Mouse (Mus musculus) myocyte (in vitro differentiated cells): ENCODE measurements at regions not wholly inside any gene's neighbourhood (a gene's known extent, or its start where the extent isn't known, plus 50 kb on each side); places are given as distances from the start of the nearest gene placed in this dataset.

Source experiments
- H3K27me3 ChIP-seq: one replicate; pipeline ENCODE4 v1.6.1; 2011; ENCODE audit not compliant: control insufficient read depth, insufficient read depth, insufficient read length
- H3K36me3 ChIP-seq: one replicate; pipeline ENCODE4 v1.6.1; 2011; ENCODE audit not compliant: control insufficient read depth, insufficient read depth
- H3K4me2 ChIP-seq: one replicate; pipeline ENCODE4 v1.6.1; 2011; ENCODE audit warnings: low read depth, control low read depth
- H3K4me3 ChIP-seq: one replicate; pipeline ENCODE4 v1.5.1; 2011; ENCODE audit warnings: mild to moderate bottlenecking, control low read depth, moderate library complexity
- H3K79me2 ChIP-seq: one replicate; pipeline ENCODE4 v1.6.1; 2011; ENCODE audit not compliant: control insufficient read depth, insufficient read depth
- H3ac ChIP-seq: one replicate; pipeline ENCODE4 v1.6.1; 2011; ENCODE audit not compliant: control insufficient read depth, insufficient read length
- CEBPB ChIP-seq: IDR thresholded peaks from 2 replicates; pipeline ENCODE4 v1.6.1; 2011; ENCODE audit warnings: mild to moderate bottlenecking, moderate library complexity; ENCODE audit not compliant: poor library complexity, insufficient read depth, severe bottlenecking
- E2F4 ChIP-seq: IDR thresholded peaks from one replicate; pipeline ENCODE4 v1.6.1; 2011; ENCODE audit warnings: mild to moderate bottlenecking, control low read depth, moderate library complexity; ENCODE audit not compliant: insufficient read depth
- MAX ChIP-seq: IDR thresholded peaks from one replicate; pipeline ENCODE4 v1.6.1; 2011; ENCODE audit warnings: low read depth, mild to moderate bottlenecking, control low read depth
- MYOD1 ChIP-seq, 3 experiments: IDR thresholded peaks; one replicate each; pipeline ENCODE4 v1.6.1; 2011; ENCODE audit warnings: control low read depth in 2 of 3, low read depth in 2 of 3, mild to moderate bottlenecking in 2 of 3, moderate library complexity in 1 of 3; ENCODE audit not compliant: insufficient read length in 2 of 3, control insufficient read depth in 1 of 3
- MYOG ChIP-seq, 3 experiments: IDR thresholded peaks; one replicate each; pipeline ENCODE4 v1.6.1; 2011; ENCODE audit warnings: control low read depth in 2 of 3, low read depth in 2 of 3, mild to moderate bottlenecking in 2 of 3; ENCODE audit not compliant: insufficient read length in 2 of 3, control insufficient read depth in 1 of 3, insufficient read depth in 1 of 3
- POLR2A ChIP-seq: IDR thresholded peaks from one replicate; pipeline ENCODE4 v1.6.1; 2011; ENCODE audit warnings: low read depth, mild to moderate bottlenecking, control low read depth, moderate library complexity; ENCODE audit not compliant: insufficient read length
- POLR2AphosphoS2 ChIP-seq: IDR thresholded peaks from one replicate; pipeline ENCODE4 v1.6.1; 2011; ENCODE audit warnings: low read depth, control low read depth; ENCODE audit not compliant: insufficient read length
- REST ChIP-seq: IDR thresholded peaks from one replicate; pipeline ENCODE4 v1.6.1; 2011; ENCODE audit warnings: mild to moderate bottlenecking, control low read depth, moderate library complexity; ENCODE audit not compliant: insufficient read depth, insufficient read length
- SRF ChIP-seq: IDR thresholded peaks from one replicate; pipeline ENCODE4 v1.6.1; 2011; ENCODE audit warnings: low read depth; ENCODE audit not compliant: control insufficient read depth, insufficient read length
- TCF12 ChIP-seq: IDR thresholded peaks from one replicate; pipeline ENCODE4 v1.6.1; 2011; ENCODE audit warnings: mild to moderate bottlenecking, control low read depth; ENCODE audit not compliant: poor library complexity, insufficient read depth, severe bottlenecking
- TCF3 ChIP-seq: IDR thresholded peaks from one replicate; pipeline ENCODE4 v1.6.1; 2011; ENCODE audit warnings: low read depth, control low read depth; ENCODE audit not compliant: insufficient read length
- USF1 ChIP-seq: IDR thresholded peaks from one replicate; pipeline ENCODE4 v1.6.1; 2011; ENCODE audit warnings: low read depth, mild to moderate bottlenecking, control low read depth, moderate library complexity

DNA sequence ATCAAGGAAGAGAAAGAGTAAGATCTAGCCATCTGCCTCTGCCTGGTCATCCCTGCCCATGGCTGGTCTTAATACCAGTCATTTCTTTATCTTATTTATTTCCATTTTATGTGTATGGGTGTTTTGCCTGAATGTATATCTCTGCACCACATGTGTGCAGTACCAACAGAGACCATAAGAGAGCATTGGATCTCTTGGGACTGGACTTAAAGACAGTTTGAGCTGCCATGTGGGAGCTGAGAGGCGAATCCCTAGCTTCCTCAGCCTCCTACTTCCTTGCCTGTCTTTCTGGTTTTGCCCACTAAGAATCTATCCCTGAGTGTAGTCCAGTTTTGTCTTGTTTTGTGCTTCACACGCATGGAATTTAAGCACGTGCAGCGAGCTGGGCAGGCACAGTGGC lies 169.5 kb downstream of the Rab11fip4 start:
- no peaks in the 10 kb centered on the region for H3K79me2 ChIP-seq
- H3K4me2 ChIP-seq: no peak overlapping the region
- TF ChIP-seq REST (no peak), MYOG (IDR thresholded peaks at IDR 0.05; ENCODE audit: control insufficient read depth in 1 of 3, insufficient read depth in 1 of 3, insufficient read length in 2 of 3, low read depth in 2 of 3) (no peak), MYOD1 (IDR thresholded peaks at IDR 0.05; ENCODE audit: control insufficient read depth in 1 of 3, insufficient read length in 2 of 3, low read depth in 2 of 3) (no peak), CEBPB (no peak), SRF (no peak), MAX (no peak), POLR2A (no peak), POLR2AphosphoS2 (no peak), TCF12 (no peak), E2F4 (no peak), TCF3 (no peak), USF1 (no peak)
- H3K27me3 ChIP-seq: no peaks in the 10 kb centered on the region
- H3ac ChIP-seq: no peak overlapping the region
- no peaks in the 10 kb centered on the region for H3K36me3 ChIP-seq
- no peak overlapping the region for H3K4me3 ChIP-seq

DNA sequence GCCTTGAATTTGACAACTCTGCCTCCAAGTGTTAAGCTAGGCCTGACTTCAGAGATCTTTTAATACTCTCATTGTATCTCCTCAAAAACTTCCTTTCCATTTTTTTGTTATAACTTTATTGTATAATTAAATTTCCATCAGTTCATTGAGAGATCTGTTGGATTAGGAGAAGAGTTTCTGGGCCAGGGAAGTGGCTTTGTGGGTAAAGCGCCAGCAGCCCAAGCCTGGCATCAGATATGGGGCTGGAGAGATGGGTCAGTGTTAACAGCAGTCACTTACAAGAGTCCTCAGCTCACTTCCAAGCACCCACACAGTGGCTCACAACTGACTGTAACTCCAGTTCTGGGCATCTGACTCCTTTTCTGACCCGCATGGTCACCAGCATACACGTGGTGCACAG lies 167.3 kb downstream of the Rab11fip4 start:
- Histone ChIP-seq H3K4me2 (peak overlapping the region; percentile 53), H3K4me3 (no peak overlapping the region), H3K79me2 (no peaks in the 10 kb centered on the region), H3K27me3 (no peaks in the 10 kb centered on the region), H3K36me3 (no peaks in the 10 kb centered on the region), H3ac (no peak overlapping the region)
- TF ChIP-seq USF1 (no peak), CEBPB (no peak), E2F4 (no peak), MYOG (IDR thresholded peaks at IDR 0.05; ENCODE audit: control insufficient read depth in 1 of 3, insufficient read depth in 1 of 3, insufficient read length in 2 of 3, low read depth in 2 of 3) (no peak), TCF12 (no peak), MAX (no peak)

DNA sequence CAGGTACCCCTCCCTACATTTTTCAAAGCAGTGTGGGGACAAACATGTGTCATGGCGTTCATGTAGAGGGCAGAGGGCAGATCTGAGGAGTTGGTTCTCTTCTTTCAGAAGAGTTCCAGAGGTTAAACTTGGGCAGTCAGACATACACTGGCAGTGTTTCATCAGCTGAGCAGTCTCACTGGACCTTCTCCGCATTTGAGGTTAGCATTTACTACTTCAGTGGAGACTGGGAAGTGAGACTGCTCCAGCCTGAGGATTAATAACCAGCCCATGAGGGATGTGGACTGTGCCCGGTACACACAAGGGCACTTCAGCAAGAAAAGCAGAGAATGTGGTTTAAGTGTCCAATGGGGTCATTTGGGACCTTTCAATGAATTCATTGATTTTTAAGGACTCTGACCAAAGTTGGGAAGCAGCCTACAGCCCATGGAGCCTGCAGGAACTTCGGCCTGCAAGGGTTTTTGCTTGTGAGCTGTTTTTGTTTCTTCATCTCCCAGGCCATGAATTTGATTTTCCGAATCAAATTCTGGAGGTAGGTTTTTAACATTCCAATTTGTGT lies 166.6 kb downstream of the Rab11fip4 start:
- no peaks in the 10 kb centered on the region for H3K27me3 ChIP-seq
- no peaks in the 10 kb centered on the region for H3K36me3 ChIP-seq

DNA sequence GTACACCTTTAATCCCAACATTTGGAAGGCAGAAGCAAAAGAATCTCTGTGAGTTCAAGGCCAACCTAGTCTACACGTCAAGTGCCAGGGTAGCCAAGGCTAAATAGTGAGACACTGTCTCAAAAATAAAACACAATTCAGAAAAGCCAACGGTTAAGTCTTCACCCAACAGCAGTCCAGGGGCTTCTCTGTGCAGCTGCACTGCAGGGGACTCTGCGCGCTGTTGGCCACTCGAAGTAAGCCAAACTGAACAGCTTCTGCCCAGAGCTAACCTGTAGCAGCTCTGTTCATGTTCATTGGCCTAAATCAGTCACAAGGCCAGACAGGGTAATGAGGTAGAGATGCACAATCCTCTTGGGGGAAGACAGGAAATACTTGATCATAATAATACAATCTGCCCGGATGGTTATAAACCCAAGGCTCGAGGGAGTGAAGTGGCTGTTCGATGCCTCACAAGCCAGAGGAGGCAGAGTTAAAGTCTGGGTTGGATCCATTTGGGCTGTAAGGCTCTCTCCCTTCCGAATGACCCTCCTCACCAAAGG lies 165.4 kb downstream of the Rab11fip4 start:
- no peak overlapping the region for H3ac ChIP-seq
- no peak overlapping the region for H3K4me3 ChIP-seq
- TF ChIP-seq POLR2A (no peak), USF1 (peak; percentile 51)
- no peaks in the 10 kb centered on the region for H3K27me3 ChIP-seq
- no peaks in the 10 kb centered on the region for H3K79me2 ChIP-seq
- H3K4me2 ChIP-seq: peak overlapping the region; percentile 53
- H3K36me3 ChIP-seq: no peaks in the 10 kb centered on the region

More for the DNA sequence above, 166.6 kb downstream of the Rab11fip4 start:
- Histone ChIP-seq H3K79me2 (no peaks in the 10 kb centered on the region), H3K4me3 (no peak overlapping the region), H3K4me2 (peak overlapping the region; percentile 53), H3ac (no peak overlapping the region)
- peak; percentile 58; the same call in 1 of the 2 replicates for TF ChIP-seq CEBPB
- no peak for TF ChIP-seq SRF
- TF ChIP-seq POLR2A: no peak
- TF ChIP-seq TCF3: no peak
- no peak for TF ChIP-seq E2F4
- no peak for TF ChIP-seq MAX
- no peak for TF ChIP-seq USF1
- TF ChIP-seq TCF12: no peak
- no peak for TF ChIP-seq REST

DNA sequence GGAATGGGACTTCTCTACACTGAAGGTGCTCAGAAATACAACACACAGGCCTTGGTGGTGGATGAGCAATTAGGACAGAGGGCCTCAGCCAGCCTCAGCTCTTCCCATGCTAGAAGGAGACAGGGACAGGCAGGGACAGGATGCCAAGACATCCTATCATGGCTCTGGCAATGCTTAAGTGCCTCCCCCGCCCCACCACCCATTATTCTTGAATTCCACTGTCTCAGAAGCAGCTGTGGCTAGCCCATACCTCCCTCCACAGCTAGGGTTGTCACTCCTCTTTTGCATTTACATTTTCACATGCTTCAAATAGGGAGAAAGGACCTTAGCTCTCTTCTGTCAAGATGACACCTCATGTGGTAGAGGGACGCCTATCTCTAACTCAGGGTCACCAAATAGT lies 162.5 kb downstream of the Rab11fip4 start:
- H3K4me2 ChIP-seq: no peak overlapping the region
- TF ChIP-seq MYOD1 (IDR thresholded peaks at IDR 0.05; ENCODE audit: control insufficient read depth in 1 of 3, insufficient read length in 2 of 3, low read depth in 2 of 3) (no peak), CEBPB (no peak), POLR2A (no peak), MYOG (IDR thresholded peaks at IDR 0.05; ENCODE audit: control insufficient read depth in 1 of 3, insufficient read depth in 1 of 3, insufficient read length in 2 of 3, low read depth in 2 of 3) (no peak), E2F4 (no peak), SRF (no peak), TCF12 (no peak), USF1 (no peak), MAX (no peak), TCF3 (no peak), REST (no peak), POLR2AphosphoS2 (no peak)
- no peak overlapping the region for H3ac ChIP-seq

More for the DNA sequence above, 162.5 kb downstream of the Rab11fip4 start:
- Histone ChIP-seq H3K4me3 (no peak overlapping the region), H3K79me2 (no peaks in the 10 kb centered on the region), H3K27me3 (no peaks in the 10 kb centered on the region), H3K36me3 (no peaks in the 10 kb centered on the region)
